Mouse (Mus musculus): Measurements from ENCODE around the gene Rara.
"Not testable (repeated sequence)": the region's sequence is repeated elsewhere in the genome, so short reads cannot be mapped to it uniquely, and the experiment has no call there.

Rara gene

DNA sequence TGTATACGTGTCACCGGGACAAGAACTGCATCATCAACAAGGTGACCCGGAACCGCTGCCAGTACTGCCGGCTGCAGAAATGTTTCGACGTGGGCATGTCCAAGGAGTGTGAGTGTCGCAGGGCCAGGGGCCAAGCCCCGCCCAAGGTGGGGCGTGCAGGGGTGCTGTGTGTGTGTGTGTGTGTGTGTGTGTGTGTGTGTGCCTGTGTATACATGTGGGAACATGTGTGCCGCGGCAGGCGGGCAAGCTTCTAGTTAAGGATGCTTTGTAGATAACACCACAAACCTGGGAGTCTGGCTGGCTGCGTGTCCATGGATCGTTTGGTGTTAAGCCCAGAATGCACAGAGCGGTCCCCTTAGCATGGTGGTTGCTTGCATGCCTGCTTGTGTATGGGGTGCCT, 40.5 kb downstream of the Rara start:
- no peak for DNase-seq (ENCODE audit: low read depth, low spot score)

GRCm38 (mm10) chr11:98968716-98969495, 41.3 kb downstream of the Rara start:
- DNase-seq (ENCODE audit: low read depth, low spot score), result no peak

- no peak for DNase-seq (ENCODE audit: low read depth, low spot score)
Measured at GRCm38 (mm10) chr11:98969496-98969927, 41.9 kb downstream of the Rara start.

DNA sequence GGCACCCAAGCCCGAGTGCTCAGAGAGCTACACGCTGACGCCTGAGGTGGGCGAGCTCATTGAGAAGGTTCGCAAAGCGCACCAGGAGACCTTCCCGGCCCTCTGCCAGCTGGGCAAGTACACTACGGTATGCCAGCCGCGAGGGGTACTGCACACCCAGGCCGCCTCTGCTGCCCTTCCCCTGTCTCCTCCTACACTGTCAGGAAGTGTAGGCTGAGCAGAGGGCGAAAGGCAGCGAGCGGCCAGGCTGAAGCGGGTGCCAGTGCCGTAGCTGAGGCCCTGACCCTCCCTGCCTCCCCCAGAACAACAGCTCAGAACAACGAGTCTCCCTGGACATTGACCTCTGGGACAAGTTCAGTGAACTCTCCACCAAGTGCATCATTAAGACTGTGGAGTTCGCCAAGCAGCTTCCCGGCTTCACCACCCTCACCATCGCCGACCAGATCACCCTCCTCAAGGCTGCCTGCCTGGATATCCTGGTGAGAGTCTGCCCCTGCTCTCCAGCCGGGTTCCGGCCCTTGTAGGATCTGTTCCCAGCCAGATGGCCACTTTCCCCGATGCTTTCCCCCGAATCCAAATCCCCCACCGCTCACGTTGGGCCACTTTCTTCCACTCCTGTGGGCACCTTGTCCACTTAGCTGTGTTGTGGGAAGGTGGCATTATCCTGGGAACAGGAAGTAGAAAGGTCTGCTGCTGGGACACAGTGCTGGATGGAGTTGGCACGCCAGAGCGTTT, 42.7 kb downstream of the Rara start:
- no peak for DNase-seq (ENCODE audit: low read depth, low spot score)

GRCm38 (mm10) chr11:98971316-98972031, 43.9 kb downstream of the Rara start:
- no peak for DNase-seq (ENCODE audit: low read depth, low spot score)

DNA sequence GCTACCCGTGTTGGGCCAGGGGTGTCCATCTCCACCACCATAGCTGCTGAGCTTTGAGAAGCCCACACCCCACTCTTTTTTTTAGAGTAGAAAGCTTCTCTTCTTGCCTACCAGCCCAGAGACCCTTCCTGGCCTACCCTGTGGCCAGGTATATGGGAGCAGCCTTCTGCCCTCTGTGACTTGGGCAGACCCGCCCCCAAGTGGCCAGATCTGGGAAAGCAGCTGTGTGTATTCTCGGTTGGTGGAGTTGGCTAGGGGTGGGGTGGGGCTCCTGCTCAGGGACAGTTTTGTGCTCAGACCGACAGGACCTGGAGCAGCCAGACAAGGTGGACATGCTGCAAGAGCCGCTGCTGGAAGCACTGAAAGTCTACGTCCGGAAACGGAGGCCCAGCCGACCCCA, 44.6 kb downstream of the Rara start:
- peak; percentile 64 for DNase-seq (ENCODE audit: low read depth, low spot score)

DNA sequence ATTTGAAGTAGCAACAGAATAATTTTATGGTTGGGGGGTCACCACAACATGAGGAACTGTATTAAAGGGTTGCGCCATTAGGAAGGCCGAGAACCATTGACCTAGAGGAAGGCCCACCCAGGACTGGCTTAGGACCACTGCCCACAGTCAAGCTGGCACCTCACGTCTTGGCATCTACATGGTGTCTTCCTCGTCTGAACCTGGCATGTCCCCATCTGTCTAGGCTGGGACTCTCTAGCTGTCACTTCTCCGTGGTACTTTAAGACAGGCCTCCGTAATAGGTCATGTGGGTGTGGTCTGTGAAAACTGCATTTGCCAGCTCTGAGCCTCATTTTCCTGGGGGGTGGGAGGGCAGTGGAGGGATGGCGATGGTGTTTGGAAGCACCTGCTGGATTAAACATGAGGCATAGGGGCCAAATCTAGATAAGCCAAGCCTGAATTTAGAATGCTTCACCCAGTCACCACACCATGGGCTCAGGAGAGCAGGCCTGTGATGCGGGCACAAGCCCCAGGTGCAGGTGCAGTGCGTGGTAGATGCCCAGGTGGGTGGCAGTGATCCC, 45.3 kb downstream of the Rara start:
- DNase-seq (ENCODE audit: low read depth, low spot score), result no peak

GRCm38 (mm10) chr11:98973584-98973983, 46.0 kb downstream of the Rara start:
- DNase-seq (ENCODE audit: low read depth, low spot score), result no peak

GRCm38 (mm10) chr11:98974213-98974612, 46.6 kb downstream of the Rara start:
- no peak for DNase-seq (ENCODE audit: low read depth, low spot score)

GRCm38 (mm10) chr11:98974871-98975719, 47.5 kb downstream of the Rara start:
- DNase-seq (ENCODE audit: low read depth, low spot score), result no peak

- DNase-seq (ENCODE audit: low read depth, low spot score), result no peak
Measured at GRCm38 (mm10) chr11:98978526-98979148, 51.0 kb downstream of the Rara start.

- no peak for DNase-seq (ENCODE audit: low read depth, low spot score)
Measured at GRCm38 (mm10) chr11:98979356-98979755, 51.7 kb downstream of the Rara start.

- DNase-seq (ENCODE audit: low read depth, low spot score), result no peak
Measured at GRCm38 (mm10) chr11:98981289-98981996, 53.8 kb downstream of the Rara start.

DNA sequence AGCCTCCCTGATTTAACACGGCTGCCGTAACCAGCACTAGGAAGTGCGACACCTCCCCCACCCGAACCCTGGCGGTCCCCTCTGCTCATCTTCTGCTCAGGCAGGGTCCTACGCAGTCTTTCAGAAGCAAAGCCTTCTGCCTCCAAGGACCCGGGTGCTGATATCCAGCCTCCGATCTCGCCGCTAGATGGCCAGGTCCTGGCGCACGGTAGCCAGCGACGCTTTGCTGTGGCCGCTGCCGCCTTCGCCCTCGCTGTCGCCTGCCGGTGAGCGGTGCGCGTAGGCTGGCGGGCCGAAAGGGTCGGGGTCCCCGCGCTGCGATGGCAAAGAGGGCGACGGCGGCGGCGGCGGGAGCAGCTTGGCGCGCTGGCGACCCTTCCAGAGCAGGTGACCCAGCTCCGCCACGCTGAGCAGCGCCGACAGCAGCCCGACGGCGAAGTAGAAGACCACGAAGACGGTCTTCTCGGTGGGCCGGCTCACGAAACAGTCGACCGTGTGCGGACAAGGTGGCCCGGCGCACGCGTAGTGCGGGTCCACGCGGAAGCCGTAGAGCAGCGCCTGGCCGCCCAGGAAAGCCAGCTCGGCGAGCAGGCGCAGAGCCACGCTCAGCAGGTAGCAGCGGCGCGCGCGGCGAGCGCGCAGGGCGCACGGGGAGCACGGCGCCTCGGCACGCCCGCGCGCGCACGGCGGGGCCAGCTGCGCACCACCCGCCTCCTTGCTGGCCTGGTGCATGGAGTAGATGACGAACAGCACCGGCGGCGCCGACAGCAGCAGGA, 54.6 kb downstream of the Rara start:
- DNase-seq (ENCODE audit: low read depth, low spot score), result no peak

GRCm38 (mm10) chr11:98982773-98983133, 55.1 kb downstream of the Rara start, which contains the start of gene Gjd3:
Gene Gjd3, minus strand, starts transcription at chr11:98983016.
- DNase-seq (ENCODE audit: low read depth, low spot score), result no peak

DNA sequence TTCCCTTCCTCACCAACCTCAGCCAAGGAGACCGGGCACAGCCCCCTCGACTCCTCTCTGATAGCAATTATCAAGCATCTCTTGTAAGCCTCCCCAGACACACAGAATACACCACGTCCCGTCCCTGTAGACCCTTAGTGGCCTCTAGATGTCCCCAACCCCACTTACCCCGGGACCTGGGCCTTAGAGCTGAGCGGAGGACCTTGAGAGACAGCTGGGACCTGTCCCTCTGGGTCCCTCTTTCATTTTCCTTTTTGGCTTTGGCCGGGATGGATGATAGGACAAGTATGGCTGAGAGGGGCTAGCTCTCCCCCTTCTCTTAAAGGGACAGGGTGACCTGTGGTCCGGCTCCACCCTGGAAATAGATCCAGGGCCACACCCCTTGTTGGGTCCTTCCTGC, 55.9 kb downstream of the Rara start:
- no peak for DNase-seq (ENCODE audit: low read depth, low spot score)

- no peak for DNase-seq (ENCODE audit: low read depth, low spot score)
Measured at GRCm38 (mm10) chr11:98985542-98985941, 57.9 kb downstream of the Rara start.

GRCm38 (mm10) chr11:98988260-98988659, 60.6 kb downstream of the Rara start:
- DNase-seq (ENCODE audit: low read depth, low spot score), result not testable (repeated sequence)

DNA sequence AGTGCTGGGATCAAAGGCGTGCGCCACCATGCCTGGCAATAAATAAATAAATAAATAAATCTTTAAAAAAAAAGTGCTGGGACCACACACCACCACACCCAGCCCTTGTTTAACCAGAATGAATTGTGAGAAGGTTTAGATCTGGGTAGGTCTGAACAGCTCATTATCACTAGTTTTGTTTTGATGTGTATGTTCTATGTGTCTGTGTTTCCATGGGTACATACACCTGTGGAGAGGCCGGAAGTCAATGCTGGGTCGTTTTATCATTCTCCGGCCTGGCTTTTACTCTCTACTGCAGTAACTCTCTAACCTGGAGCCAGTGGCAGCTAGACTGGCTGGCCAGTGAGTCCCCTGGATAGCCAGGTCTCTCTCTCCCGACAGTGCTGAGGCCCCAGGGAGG, 63.2 kb downstream of the Rara start:
- no peak for DNase-seq (ENCODE audit: low read depth, low spot score)

Measured in retina, adult 2 months (tissue).